8 mouse cellular contexts compared by ENCODE assay signal in the genomic region with DNA sequence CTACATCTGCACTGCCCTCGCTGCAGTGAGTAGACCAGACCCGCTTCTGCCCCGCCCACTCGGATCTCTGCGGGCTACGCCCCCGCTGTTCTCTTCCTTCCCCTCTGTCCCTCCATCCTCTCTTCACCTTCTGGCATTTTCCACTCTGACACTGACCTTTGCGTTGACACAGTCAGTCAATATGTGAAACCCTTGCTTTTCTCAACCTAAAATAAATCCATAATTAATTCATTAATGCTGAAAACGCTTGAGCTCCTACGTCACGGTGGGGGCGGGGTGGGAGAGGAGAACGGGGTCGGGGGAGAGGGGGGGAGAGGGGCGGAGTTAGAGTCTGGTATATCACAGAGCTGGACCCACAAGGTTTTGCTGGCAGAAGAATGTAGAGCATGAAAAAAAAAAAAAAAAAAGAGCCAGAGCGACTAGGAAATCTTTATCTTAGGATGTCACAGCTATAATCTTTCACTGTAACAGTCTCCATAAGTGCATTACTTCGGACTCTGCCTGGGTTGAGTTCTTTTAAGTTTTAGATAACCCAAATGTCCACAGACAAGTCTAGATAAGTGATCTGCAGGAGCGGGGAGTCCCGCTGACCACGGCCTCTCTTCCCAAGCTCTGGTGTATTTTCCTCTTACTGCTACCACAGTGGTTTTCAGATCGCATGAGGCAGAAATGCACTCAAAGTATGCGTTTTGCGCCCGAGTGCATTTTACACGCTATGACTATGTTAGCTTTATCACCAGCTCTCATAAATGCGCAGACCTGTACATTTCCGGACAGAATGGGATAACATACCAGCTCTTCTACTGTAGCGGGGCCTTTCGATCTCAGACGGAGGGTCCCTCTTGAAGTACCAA. TPM values are rescaled to one million over a fixed set of nuclear protein-coding genes. Genes with fewer than 3 reads are reported as not detected.
A peak's percentile ranks its signal among the peaks of the same experiment; 100 is the strongest.
DNase-seq lines count a peak whose midpoint lies in the region; ATAC-seq and TF ChIP-seq lines count a peak whose summit lies in the region.

No protein-coding gene starts in this region.

- H3K9me3 ChIP-seq in intestine, embryonic 14.5 days (ENCODE audit: control insufficient read depth, low read length), result no peaks in the 10 kb centered on the region
- no peaks in the 10 kb centered on the region for H3K9me3 ChIP-seq in midbrain, postnatal 0 days (ENCODE audit: low read length)

- peak overlapping the region; percentile 33 for H3K4me3 ChIP-seq in intestine, embryonic 14.5 days (ENCODE audit: low read depth, low read length)
- peak overlapping the region; percentile 38 for H3K4me3 ChIP-seq in midbrain, postnatal 0 days (ENCODE audit: low read depth, low read length)

- peaks cover 15% of the 10 kb centered on the region for H3K4me1 ChIP-seq in intestine, embryonic 14.5 days (replicated peaks; ENCODE audit: control insufficient read depth, insufficient read depth, low read length)
- H3K4me1 ChIP-seq in midbrain, postnatal 0 days (ENCODE audit: insufficient read depth, low read length), result 0 out of 2 replicates have a peak, but pooled peaks cover 2% of the 10 kb centered on the region

- TF ChIP-seq CTCF in midbrain, postnatal 0 days (IDR thresholded peaks at IDR 0.05), result no peak

- DNase-seq in cerebellum, adult 18-20 months, result peak; percentile 41 to 43
- DNase-seq in cerebellum, adult 11 months, result no peak
- peak; percentile 54 for DNase-seq in 416B (ENCODE audit: low read depth)
- peak; percentile 61 for DNase-seq in embryo, embryonic 9.5 days (ENCODE audit: extremely low spot score)
- peak; percentile 60 for DNase-seq in intestine, embryonic 14.5 days (ENCODE audit: low spot score)
- peak; percentile 65 for DNase-seq in midbrain, postnatal 0 days (ENCODE audit: low spot score)
- DNase-seq in T-cell, adult 2 months (ENCODE audit: low spot score), result no peak

- no peak overlapping the region for H3K9ac ChIP-seq in intestine, embryonic 14.5 days (ENCODE audit: low read length)
- H3K9ac ChIP-seq in midbrain, postnatal 0 days (replicated peaks; ENCODE audit: low read length, poor library complexity, severe bottlenecking), result peak overlapping the region; percentile 57; the same call in 1 of the 2 replicates

- H3K36me3 ChIP-seq in intestine, embryonic 14.5 days (ENCODE audit: control insufficient read depth, insufficient read depth, low read length), result no peaks in the 10 kb centered on the region
- no peaks in the 10 kb centered on the region for H3K36me3 ChIP-seq in midbrain, postnatal 0 days (ENCODE audit: insufficient read depth, low read length)

- 28% methylated on average over 30 of the region's 30 CpGs for WGBS in intestine, embryonic 14.5 days
- 26% methylated on average over 30 of the region's 30 CpGs for WGBS in midbrain, postnatal 0 days

- H3K4me2 ChIP-seq in intestine, embryonic 14.5 days (ENCODE audit: low read length), result peak overlapping the region; percentile 68
- peak overlapping the region; percentile 77 for H3K4me2 ChIP-seq in midbrain, postnatal 0 days (ENCODE audit: low read depth, low read length, poor library complexity, severe bottlenecking)

- 0 out of 2 replicates have a peak, but pooled peaks cover 9% of the 10 kb centered on the region for H3K27me3 ChIP-seq in intestine, embryonic 14.5 days (replicated peaks; ENCODE audit: control insufficient read depth, insufficient read depth, low read length)
- H3K27me3 ChIP-seq in midbrain, postnatal 0 days (ENCODE audit: insufficient read depth, low read length), result no peaks in the 10 kb centered on the region

- H3K27ac ChIP-seq in intestine, embryonic 14.5 days (ENCODE audit: low read depth), result no peak overlapping the region
- H3K27ac ChIP-seq in midbrain, postnatal 0 days (ENCODE audit: low read depth, low read length), result peak overlapping the region; percentile 55

- peak; percentile 33 for ATAC-seq in intestine, embryonic 14.5 days (replicated peaks; ENCODE audit: low FRiP score, low TSS enrichment, low read depth)
- peak; percentile 60 for ATAC-seq in midbrain, postnatal 0 days (ENCODE audit: low FRiP score)
- no peak for ATAC-seq in monocyte, adult 5-6 weeks (replicated peaks; ENCODE audit: insufficient number of reproducible peaks, low FRiP score, low TSS enrichment, poor library complexity, severe bottlenecking)

RNA-seq across cellular contexts. Expression of a gene that starts 58.7 kb away (rescaled TPM):
- 96.5 and 103 TPM in 2 replicates for polyA plus RNA-seq in intestine, embryonic 14.5 days (2014; fragmentation: Nextera tagmentation; extraction: Ambion mirVana)
- total RNA-seq in midbrain, postnatal 0 days (2014; rRNA removed), result 13.0 and 21.1 TPM in 2 replicates
- polyA plus RNA-seq in midbrain, postnatal 0 days (2015; fragmentation: Nextera tagmentation; extraction: Ambion mirVana), result 10.3 and 12.8 TPM in 2 replicates
- total RNA-seq in monocyte, adult 5-6 weeks (2017), result 2.5 to 6.6 TPM in 2 of 3 replicates, not detected in the other

Comparison
In these comparisons a context has a peak if more than half of its experiments do, and no peak if none do; other contexts are left out.
1. DNase-seq: peak in cerebellum, adult 18-20 months (2 of 2), 416B (single experiment), embryo, embryonic 9.5 days (single experiment), intestine, embryonic 14.5 days (single experiment) and midbrain, postnatal 0 days (single experiment); none in cerebellum, adult 11 months (single experiment) and T-cell, adult 2 months (single experiment).